Mouse (Mus musculus) MEL (cell line): Measurements from ENCODE around the gene Gpsm2. TPM values are rescaled to one million over a fixed set of nuclear protein-coding genes. Genes with fewer than 3 reads are reported as not detected.
A peak's percentile ranks its signal among the peaks of the same experiment; 100 is the strongest.

Source experiments
- DNase-seq: peaks from one replicate; pipeline ENCODE4 v3.0.0; 2011; ENCODE audit warnings: low read depth, low spot score
- H3K27ac ChIP-seq: 2 replicates; pipeline ENCODE4 v1.5.1; 2012; ENCODE audit warnings: low read depth, mild to moderate bottlenecking, control low read depth, low read length, moderate library complexity; ENCODE audit not compliant: control insufficient read depth
- H3K27me3 ChIP-seq, 2 experiments: fragments of 150-350 bp in 1 of 2; sonication (generic) in 1 of 2; 2 replicates each; pipeline ENCODE4 v1.6.1; 2012; ENCODE audit warnings: low read length in 2 of 2, mild to moderate bottlenecking in 2 of 2, improper control_type of control experiment in 1 of 2, moderate library complexity in 1 of 2; ENCODE audit not compliant: insufficient read depth in 2 of 2, control insufficient read depth in 1 of 2
- H3K36me3 ChIP-seq, 2 experiments: 2 replicates each; pipeline ENCODE4 v1.6.1; 2012 to 2014; ENCODE audit warnings: low read length in 2 of 2, improper control_type of control experiment in 1 of 2, inconsistent platforms in 1 of 2, mild to moderate bottlenecking in 1 of 2; ENCODE audit not compliant: insufficient read depth in 2 of 2, control insufficient read depth in 1 of 2
- H3K4me1 ChIP-seq, 2 experiments: fragments of 150-350 bp in 1 of 2; sonication (generic) in 1 of 2; 2 replicates each; pipeline ENCODE4 v1.6.1; 2012; ENCODE audit warnings: low read length in 2 of 2, improper control_type of control experiment in 1 of 2, mild to moderate bottlenecking in 1 of 2; ENCODE audit not compliant: insufficient read depth in 2 of 2, control insufficient read depth in 1 of 2
- H3K4me3 ChIP-seq, 2 experiments: fragments of 150-350 bp in 1 of 2; sonication (generic) in 1 of 2; 2 replicates each; pipeline ENCODE4 v1.5.1; 2012; ENCODE audit warnings: low read depth in 2 of 2, low read length in 2 of 2, mild to moderate bottlenecking in 2 of 2, moderate library complexity in 2 of 2, control low read depth in 1 of 2, improper control_type of control experiment in 1 of 2; ENCODE audit not compliant: control insufficient read depth in 1 of 2, insufficient read depth in 1 of 2
- H3K79me2 ChIP-seq: 2 replicates; pipeline ENCODE4 v1.6.1; 2012; ENCODE audit warnings: mild to moderate bottlenecking, low read length, moderate library complexity; ENCODE audit not compliant: control insufficient read depth, poor library complexity, insufficient read depth
- H3K9ac ChIP-seq: 2 replicates; pipeline ENCODE4 v1.6.1; 2012; ENCODE audit warnings: low read depth, mild to moderate bottlenecking, control low read depth, low read length, moderate library complexity; ENCODE audit not compliant: control insufficient read depth, poor library complexity, severe bottlenecking
- H3K9me3 ChIP-seq: fragments of 150-350 bp; sonication (generic); replicated peaks from 2 replicates; pipeline ENCODE4 v1.6.1; 2012; ENCODE audit warnings: mild to moderate bottlenecking, low read length, improper control_type of control experiment, moderate library complexity; ENCODE audit not compliant: insufficient read depth
- BHLHE40 ChIP-seq: IDR thresholded peaks from 2 replicates; pipeline ENCODE4 v1.6.1; 2012; ENCODE audit warnings: low read depth, mild to moderate bottlenecking, inconsistent platforms, low read length, improper control_type of control experiment, borderline replicate concordance
- CTCF ChIP-seq, 3 experiments: IDR thresholded peaks in 2 of 3; conservative IDR thresholded peaks in 1 of 3; 2 replicates each; pipeline ENCODE4 v1.5.1; 2011 to 2012; ENCODE audit warnings: low read length in 3 of 3, low read depth in 2 of 3, mild to moderate bottlenecking in 2 of 3, improper control_type of control experiment in 1 of 3, inconsistent platforms in 1 of 3, mixed read lengths in 1 of 3, moderate library complexity in 1 of 3; ENCODE audit not compliant: control insufficient read depth in 1 of 3, insufficient read depth in 1 of 3, poor library complexity in 1 of 3, severe bottlenecking in 1 of 3
- HCFC1 ChIP-seq: IDR thresholded peaks from 2 replicates; pipeline ENCODE4 v1.6.1; 2012; ENCODE audit warnings: low read depth, mild to moderate bottlenecking, inconsistent platforms, low read length, improper control_type of control experiment, moderate library complexity
- KAT2A ChIP-seq: conservative IDR thresholded peaks from 2 replicates; pipeline ENCODE4 v1.6.1; 2012; ENCODE audit warnings: low read depth, low read length, improper control_type of control experiment, inconsistent platforms
- MAFK ChIP-seq: IDR thresholded peaks from 2 replicates; pipeline ENCODE4 v1.6.1; 2011; ENCODE audit warnings: low read depth, mild to moderate bottlenecking, low read length, improper control_type of control experiment, borderline replicate concordance
- MAX ChIP-seq: IDR thresholded peaks from 2 replicates; pipeline ENCODE4 v1.6.1; 2011; ENCODE audit warnings: low read length, improper control_type of control experiment
- POLR2AphosphoS5 ChIP-seq: IDR thresholded peaks from 2 replicates; pipeline ENCODE4 v1.6.1; 2012; ENCODE audit warnings: low read depth, borderline replicate concordance, mild to moderate bottlenecking, inconsistent platforms, low read length, moderate library complexity, mixed read lengths
- RAD21 ChIP-seq: IDR thresholded peaks from 2 replicates; pipeline ENCODE4 v1.6.1; 2011; ENCODE audit warnings: mild to moderate bottlenecking, low read depth, low read length, improper control_type of control experiment
- SIN3A ChIP-seq: IDR thresholded peaks from 2 replicates; pipeline ENCODE4 v1.6.1; 2012; ENCODE audit warnings: low read length, improper control_type of control experiment, inconsistent platforms
- SMC3 ChIP-seq: IDR thresholded peaks from 2 replicates; pipeline ENCODE4 v1.6.1; 2011; ENCODE audit warnings: low read depth, low read length, improper control_type of control experiment
- USF2 ChIP-seq, 2 experiments: IDR thresholded peaks; 2 replicates each; pipeline ENCODE4 v1.6.1; 2011 to 2012; ENCODE audit warnings: improper control_type of control experiment in 2 of 2, low read length in 2 of 2, borderline replicate concordance in 1 of 2, inconsistent platforms in 1 of 2, low read depth in 1 of 2, mild to moderate bottlenecking in 1 of 2; ENCODE audit not compliant: insufficient read depth in 1 of 2
- ZC3H11A ChIP-seq: IDR thresholded peaks from 2 replicates; pipeline ENCODE4 v1.6.1; 2012; ENCODE audit warnings: low read depth, mild to moderate bottlenecking, inconsistent platforms, low read length, improper control_type of control experiment
- ZKSCAN1 ChIP-seq: IDR thresholded peaks from 2 replicates; pipeline ENCODE4 v1.6.1; 2012; ENCODE audit warnings: low read depth, mild to moderate bottlenecking, inconsistent platforms, low read length, improper control_type of control experiment, moderate library complexity
- ZNF384 ChIP-seq: IDR thresholded peaks from 2 replicates; pipeline ENCODE4 v1.6.1; 2012; ENCODE audit warnings: low read depth, mild to moderate bottlenecking, inconsistent platforms, low read length, improper control_type of control experiment
- polyA plus RNA-seq, 2 experiments: library from polyadenylated mRNA; stranded (reverse) in 1 of 2; unstranded in 1 of 2; fragments of >175 nt in 1 of 2; fragments of >200 nt in 1 of 2; gene quantifications; 2 replicates each; pipeline versions ENCODE4 v1.2.1 to v1.2.4; 2012; ENCODE audit warnings: low replicate concordance in 2 of 2, low read depth in 1 of 2; ENCODE audit not compliant: insufficient read length in 2 of 2, insufficient read depth in 1 of 2, missing spikeins in 1 of 2
- total RNA-seq: library from RNA; depleted of rRNA; stranded (reverse); fragments of 300-350 nt; gene quantifications from 2 replicates; pipeline ENCODE4 v1.2.3, GENCODE M21; 2012; rRNA removed

Gpsm2 gene
- total and polyA plus RNA-seq, 3 experiments, result 17.6 to 27.5 TPM; not detected in 1

DNA sequence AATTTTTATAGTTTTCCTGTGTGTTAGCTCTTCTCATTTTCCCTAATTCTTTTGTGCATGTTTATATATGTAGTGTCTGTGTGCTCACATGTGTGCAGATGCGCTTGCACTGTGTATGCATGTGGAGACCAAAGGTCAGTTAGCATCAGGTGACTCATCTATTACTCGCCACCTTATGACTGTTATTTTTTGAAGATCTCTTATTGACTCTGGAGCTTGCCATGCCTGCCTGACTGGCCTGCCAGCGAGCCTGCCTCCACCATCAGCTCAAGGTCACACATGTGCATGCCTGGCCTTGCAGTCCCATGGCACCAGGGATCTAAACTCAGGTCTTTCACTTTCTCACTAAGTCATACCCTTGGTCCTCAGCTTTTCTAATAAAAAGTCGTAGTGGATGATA, 81.1 kb downstream of the Gpsm2 start:
- Histone ChIP-seq H3K27ac (no peak overlapping the region), H3K4me3 (no peak overlapping the region), H3K79me2 (no peaks in the 10 kb centered on the region), H3K4me1 (no peaks in the 10 kb centered on the region), H3K27me3 (no peaks in the 10 kb centered on the region), H3K9ac (no peak overlapping the region), H3K9me3 (no peaks in the 10 kb centered on the region), H3K36me3 (no peaks in the 10 kb centered on the region)
- no peak for DNase-seq
- no peak for TF ChIP-seq BHLHE40
- no peak for TF ChIP-seq KAT2A
- TF ChIP-seq SIN3A, result no peak
- TF ChIP-seq MAFK, result no peak
- TF ChIP-seq HCFC1, result no peak

DNA sequence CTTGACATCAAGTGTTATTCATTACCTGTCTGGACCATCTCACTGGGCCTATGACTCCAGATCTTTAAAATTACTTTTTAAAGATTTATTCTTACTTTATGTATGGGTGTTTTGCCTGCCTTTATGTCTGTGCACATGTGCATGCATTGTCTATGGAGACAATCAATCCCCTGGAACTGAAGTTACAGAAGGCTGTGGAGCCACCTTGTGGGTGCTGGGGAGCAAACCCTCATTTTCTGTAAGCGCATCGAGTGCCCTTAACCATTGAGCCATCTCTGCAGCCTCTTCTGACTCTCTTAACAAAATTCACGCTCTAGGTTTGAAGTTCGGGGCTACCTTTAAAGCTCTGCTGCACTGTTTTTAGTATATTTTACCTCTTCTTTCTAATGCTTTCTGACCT, 82.7 kb downstream of the Gpsm2 start:
- Histone ChIP-seq H3K27ac (no peak overlapping the region), H3K4me1 (no peaks in the 10 kb centered on the region), H3K9me3 (no peaks in the 10 kb centered on the region), H3K9ac (no peak overlapping the region), H3K79me2 (no peaks in the 10 kb centered on the region), H3K4me3 (no peak overlapping the region), H3K27me3 (no peaks in the 10 kb centered on the region), H3K36me3 (no peaks in the 10 kb centered on the region)
- DNase-seq, result peak; percentile 36
- TF ChIP-seq ZKSCAN1, result no peak
- TF ChIP-seq MAFK, result no peak
- 0 out of 2 replicates have a peak, but pooled peaks have one; percentile 36 for TF ChIP-seq ZC3H11A
- TF ChIP-seq KAT2A, result no peak
- peak; percentile 56 for TF ChIP-seq SMC3
- peak; percentile 17 to 60 (median 43); a peak in 4 of 6 replicates for TF ChIP-seq CTCF (IDR thresholded peaks at IDR 0.05 in 2 of 3, conservative IDR thresholded peaks at IDR 0.05 in 1 of 3; ENCODE audit: control insufficient read depth in 1 of 3, insufficient read depth in 1 of 3, low read depth in 2 of 3, low read length in 3 of 3, poor library complexity in 1 of 3, severe bottlenecking in 1 of 3)
- TF ChIP-seq RAD21, result peak; percentile 55
- TF ChIP-seq ZNF384, result no peak

DNA sequence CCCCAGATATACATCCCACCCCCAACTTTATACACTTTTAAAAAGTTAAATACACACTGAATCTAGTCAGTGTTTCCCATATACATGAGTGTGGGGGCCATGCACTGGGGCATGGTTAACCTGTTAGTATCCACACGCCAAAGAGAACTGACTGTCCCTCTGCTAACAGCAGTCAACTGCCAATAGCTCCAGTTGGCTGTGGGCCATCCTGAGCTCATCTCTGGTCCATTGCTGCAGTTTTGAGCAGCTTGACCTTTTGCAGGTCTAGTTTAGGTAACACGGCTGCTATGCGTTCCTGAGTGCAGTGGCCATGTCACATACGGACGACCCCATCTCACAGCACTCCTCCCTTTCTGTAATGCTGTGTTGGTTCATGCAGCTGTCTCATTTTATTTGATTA, 87.3 kb downstream of the Gpsm2 start:
- DNase-seq, result no peak
- no peak overlapping the region for H3K9ac ChIP-seq
- H3K9me3 ChIP-seq, result no peaks in the 10 kb centered on the region
- no peak overlapping the region for H3K27ac ChIP-seq
- no peaks in the 10 kb centered on the region for H3K36me3 ChIP-seq
- no peaks in the 10 kb centered on the region for H3K4me1 ChIP-seq
- no peaks in the 10 kb centered on the region for H3K79me2 ChIP-seq
- no peak overlapping the region for H3K4me3 ChIP-seq
- no peak for TF ChIP-seq ZKSCAN1
- TF ChIP-seq MAX, result no peak
- no peak for TF ChIP-seq USF2 (IDR thresholded peaks at IDR 0.05; ENCODE audit: borderline replicate concordance in 1 of 2, insufficient read depth in 1 of 2, low read depth in 1 of 2, low read length in 2 of 2)
- TF ChIP-seq RAD21, result no peak
- no peak for TF ChIP-seq POLR2AphosphoS5
- TF ChIP-seq, all 39 proteins: peak for 0
- H3K27me3 ChIP-seq, result no peaks in the 10 kb centered on the region

Other genes starting within 250 kb of the Gpsm2 start
- not detected in 2 replicates for gene 1700013F07Rik, start 188.2 kb downstream of the Gpsm2 start, total RNA-seq
- under 1 TPM in 1 of 2 experiments, not detected in 1; 0.17 TPM for gene 1700013F07Rik, start 188.2 kb downstream of the Gpsm2 start, polyA plus RNA-seq
- gene 5330417C22Rik, start 185.8 kb downstream of the Gpsm2 start, total RNA-seq, result 0.08 and 0.29 TPM in 2 replicates
- under 1 TPM in 1 of 2 experiments, not detected in 1; 0.31 TPM for gene 5330417C22Rik, start 185.8 kb downstream of the Gpsm2 start, polyA plus RNA-seq
- 15.1 and 20.8 TPM in 2 replicates for gene Tmem167b, start 159.8 kb downstream of the Gpsm2 start, total RNA-seq
- 10 to 100 TPM in 1 of 2 experiments, not detected in 1; 15.9 TPM for gene Tmem167b, start 159.8 kb downstream of the Gpsm2 start, polyA plus RNA-seq
- gene Taf13, start 150.6 kb downstream of the Gpsm2 start, total RNA-seq, result 5.4 and 6.5 TPM in 2 replicates
- 1 to 10 TPM in 1 of 2 experiments, not detected in 1; 7.0 TPM for gene Taf13, start 150.6 kb downstream of the Gpsm2 start, polyA plus RNA-seq
- 2.4 and 2.5 TPM in 2 replicates for gene Wdr47, start 131.0 kb downstream of the Gpsm2 start, total RNA-seq
- gene Wdr47, start 131.0 kb downstream of the Gpsm2 start, polyA plus RNA-seq, result 1 to 10 TPM in 1 of 2 experiments, not detected in 1; 3.8 TPM
- gene Clcc1, start 68.4 kb downstream of the Gpsm2 start, total RNA-seq, result 38.0 and 43.0 TPM in 2 replicates
- gene Clcc1, start 68.4 kb downstream of the Gpsm2 start, polyA plus RNA-seq, result 10 to 100 TPM in 1 of 2 experiments, not detected in 1; 25.9 TPM
- not detected in 2 replicates for gene Aknad1, start 17.3 kb upstream of the Gpsm2 start, total RNA-seq
- under 1 TPM in 1 of 2 experiments, not detected in 1; 0.06 TPM for gene Aknad1, start 17.3 kb upstream of the Gpsm2 start, polyA plus RNA-seq
- gene Stxbp3, start 118.2 kb upstream of the Gpsm2 start, total RNA-seq, result 19.2 and 32.2 TPM in 2 replicates
- gene Stxbp3, start 118.2 kb upstream of the Gpsm2 start, polyA plus RNA-seq, result 10 to 100 TPM in 1 of 2 experiments, not detected in 1; 15.9 TPM
- 0.10 TPM in 1 of 2 replicates, not detected in the other for gene Fndc7, start 167.7 kb upstream of the Gpsm2 start, total RNA-seq
- gene Fndc7, start 167.7 kb upstream of the Gpsm2 start, polyA plus RNA-seq, result under 1 TPM in 1 of 2 experiments, not detected in 1; 0.13 TPM
- 37.0 and 43.0 TPM in 2 replicates for gene Prpf38b, start 189.4 kb upstream of the Gpsm2 start, total RNA-seq
- gene Prpf38b, start 189.4 kb upstream of the Gpsm2 start, polyA plus RNA-seq, result 100 to 1,000 TPM; 128 to 138 TPM
- gene Henmt1, start 217.6 kb upstream of the Gpsm2 start, total RNA-seq, result 0.10 TPM in 1 of 2 replicates, not detected in the other
- gene Henmt1, start 217.6 kb upstream of the Gpsm2 start, polyA plus RNA-seq, result under 1 TPM in 1 of 2 experiments, not detected in 1; 0.08 TPM
- not detected in 2 replicates for gene Gm9857, start 218.1 kb upstream of the Gpsm2 start, total RNA-seq
- not detected for gene Gm9857, start 218.1 kb upstream of the Gpsm2 start, polyA plus RNA-seq